Mouse (Mus musculus): ENCODE measurements around the gene Flt4. TPM values are rescaled to one million over a fixed set of nuclear protein-coding genes. Genes with fewer than 3 reads are reported as not detected.

Flt4 gene
- polyA plus RNA-seq, 1 experiment from 2014 or later = 10.6 TPM

GRCm38 (mm10) chr11:49658791-49659469 lies 49.9 kb downstream of the Flt4 start:
- ATAC-seq (no peak), DNase-seq (ENCODE audit: low read depth, low spot score) (no peak)
- no peaks in the 10 kb centered on the region for H3K27me3 ChIP-seq
- CTCF ChIA-PET = no interaction called here
- in situ Hi-C loops (cut with MboI; ENCODE audit: low pct_unique_long_range_greater_than_20kb) = loop anchor here (5.0 kb wide), 1 partner anchor 208 kb away; no protein-coding TSS in a partner anchor
- POLR2A ChIA-PET = interaction anchor here (0.9 kb wide), 1 partner anchor 13 kb away, joined by 3 read pairs; no protein-coding TSS in a partner anchor
- no peak for TF ChIP-seq CTCF (IDR thresholded peaks at IDR 0.05)

- in situ Hi-C loops (cut with MboI; ENCODE audit: low pct_unique_long_range_greater_than_20kb) = loop anchor here (5.0 kb wide), 1 partner anchor 208 kb away; no protein-coding TSS in a partner anchor
- POLR2A ChIA-PET = no interaction called here
- DNase-seq (ENCODE audit: low read depth, low spot score) (no peak), ATAC-seq (no peak)
- CTCF ChIA-PET = no interaction called here
- TF ChIP-seq CTCF (IDR thresholded peaks at IDR 0.05) = no peak
- no peaks in the 10 kb centered on the region for H3K27me3 ChIP-seq
Measured at GRCm38 (mm10) chr11:49659470-49659799, 50.4 kb downstream of the Flt4 start.

- no peak for TF ChIP-seq CTCF (IDR thresholded peaks at IDR 0.05)
- DNase-seq (ENCODE audit: low read depth, low spot score) = no peak
- ChIA-PET CTCF (interaction anchor here (2.1 to 7.3 kb wide), 2 partner anchors 11 to 15 kb away, joined by 5 to 41 read pairs; no protein-coding TSS in a partner anchor), POLR2A (no interaction called here)
- in situ Hi-C loops (cut with MboI; ENCODE audit: low pct_unique_long_range_greater_than_20kb) = no loop called here
- ATAC-seq = no peak
- no peaks in the 10 kb centered on the region for H3K27me3 ChIP-seq
Measured at GRCm38 (mm10) chr11:49662292-49662780, 53.3 kb downstream of the Flt4 start.

- ChIA-PET CTCF (interaction anchor here (2.1 to 7.3 kb wide), 2 partner anchors 12 to 16 kb away, joined by 5 to 41 read pairs; no protein-coding TSS in a partner anchor), POLR2A (no interaction called here)
- DNase-seq (ENCODE audit: low read depth, low spot score) = no peak
- H3K27me3 ChIP-seq = no peaks in the 10 kb centered on the region
- no peak for TF ChIP-seq CTCF (IDR thresholded peaks at IDR 0.05)
- ATAC-seq = no peak
- in situ Hi-C loops (cut with MboI; ENCODE audit: low pct_unique_long_range_greater_than_20kb) = no loop called here
Measured at GRCm38 (mm10) chr11:49663310-49663709, 54.2 kb downstream of the Flt4 start, which contains the start of gene Scgb3a1. Gene Scgb3a1, plus strand, starts transcription at chr11:49663610.

GRCm38 (mm10) chr11:49664262-49665140 lies 55.4 kb downstream of the Flt4 start:
- ChIA-PET POLR2A (interaction anchor here (0.5 to 0.9 kb wide), 3 partner anchors 12 to 260 kb away, joined by 3 to 4 read pairs (median 3); no protein-coding TSS in a partner anchor), CTCF (interaction anchor here (1.0 to 7.3 kb wide), 3 partner anchors 10 to 17 kb away, joined by 3 to 41 read pairs (median 5); no protein-coding TSS in a partner anchor)
- ATAC-seq (peak; percentile 21), DNase-seq (ENCODE audit: low read depth, low spot score) (no peak)
- in situ Hi-C loops (cut with MboI; ENCODE audit: low pct_unique_long_range_greater_than_20kb) = no loop called here
- no peak for TF ChIP-seq CTCF (IDR thresholded peaks at IDR 0.05)
- no peaks in the 10 kb centered on the region for H3K27me3 ChIP-seq

GRCm38 (mm10) chr11:49665462-49665861 lies 56.4 kb downstream of the Flt4 start:
- in situ Hi-C loops (cut with MboI; ENCODE audit: low pct_unique_long_range_greater_than_20kb) = no loop called here
- CTCF ChIA-PET = interaction anchor here (1.6 to 7.3 kb wide), 2 partner anchors 14 to 43 kb away, joined by 4 to 41 read pairs; no protein-coding TSS in a partner anchor
- ATAC-seq (no peak), DNase-seq (ENCODE audit: low read depth, low spot score) (no peak)
- POLR2A ChIA-PET = interaction anchor here (0.9 kb wide), 1 partner anchor 13 kb away, joined by 3 read pairs; no protein-coding TSS in a partner anchor
- TF ChIP-seq CTCF (IDR thresholded peaks at IDR 0.05) = no peak
- H3K27me3 ChIP-seq = no peaks in the 10 kb centered on the region

GRCm38 (mm10) chr11:49673433-49673832 lies 64.4 kb downstream of the Flt4 start:
- no peaks in the 10 kb centered on the region for H3K27me3 ChIP-seq
- no peak for TF ChIP-seq CTCF (IDR thresholded peaks at IDR 0.05)
- no peak for ATAC-seq
- ChIA-PET CTCF (interaction anchor here (1.3 kb wide), 1 partner anchor 9 kb away, joined by 3 read pairs; no protein-coding TSS in a partner anchor), POLR2A (no interaction called here)
- in situ Hi-C loops (cut with MboI; ENCODE audit: low pct_unique_long_range_greater_than_20kb) = no loop called here
- DNase-seq (ENCODE audit: low read depth, low spot score) = no peak

GRCm38 (mm10) chr11:49684237-49684973 lies 75.3 kb downstream of the Flt4 start:
- ChIA-PET POLR2A (no interaction called here), CTCF (no interaction called here)
- no peak for TF ChIP-seq CTCF (IDR thresholded peaks at IDR 0.05)
- H3K27me3 ChIP-seq = no peaks in the 10 kb centered on the region
- DNase-seq (ENCODE audit: low read depth, low spot score) (no peak), ATAC-seq (no peak)
- in situ Hi-C loops (cut with MboI; ENCODE audit: low pct_unique_long_range_greater_than_20kb) = loop anchor here (25.0 kb wide), 1 partner anchor 872 kb away; the partner anchor contains the start of genes Rack1 and Trim41

- in situ Hi-C loops (cut with MboI; ENCODE audit: low pct_unique_long_range_greater_than_20kb) = loop anchor here (25.0 kb wide), 1 partner anchor 883 kb away; the partner anchor contains the start of genes Rack1 and Trim41
- H3K27me3 ChIP-seq = no peaks in the 10 kb centered on the region
- no peak for TF ChIP-seq CTCF (IDR thresholded peaks at IDR 0.05)
- no peak for ATAC-seq
- ChIA-PET CTCF (interaction anchor here (1.1 to 2.2 kb wide), 2 partner anchors 14 to 26 kb away, joined by 3 to 6 read pairs; no protein-coding TSS in a partner anchor), POLR2A (no interaction called here)
- no peak for DNase-seq (ENCODE audit: low read depth, low spot score)
Measured at GRCm38 (mm10) chr11:49695013-49695412, 86.0 kb downstream of the Flt4 start.

Measured in Patski (cell line).